Mouse (Mus musculus): Measurements from ENCODE around the gene Gmip. TPM values are rescaled to one million over a fixed set of nuclear protein-coding genes. Genes with fewer than 3 reads are reported as not detected.

Gene Gmip
- total and polyA plus RNA-seq, 2 experiments from 2014 or later = 3.2 to 21.6 TPM

DNA sequence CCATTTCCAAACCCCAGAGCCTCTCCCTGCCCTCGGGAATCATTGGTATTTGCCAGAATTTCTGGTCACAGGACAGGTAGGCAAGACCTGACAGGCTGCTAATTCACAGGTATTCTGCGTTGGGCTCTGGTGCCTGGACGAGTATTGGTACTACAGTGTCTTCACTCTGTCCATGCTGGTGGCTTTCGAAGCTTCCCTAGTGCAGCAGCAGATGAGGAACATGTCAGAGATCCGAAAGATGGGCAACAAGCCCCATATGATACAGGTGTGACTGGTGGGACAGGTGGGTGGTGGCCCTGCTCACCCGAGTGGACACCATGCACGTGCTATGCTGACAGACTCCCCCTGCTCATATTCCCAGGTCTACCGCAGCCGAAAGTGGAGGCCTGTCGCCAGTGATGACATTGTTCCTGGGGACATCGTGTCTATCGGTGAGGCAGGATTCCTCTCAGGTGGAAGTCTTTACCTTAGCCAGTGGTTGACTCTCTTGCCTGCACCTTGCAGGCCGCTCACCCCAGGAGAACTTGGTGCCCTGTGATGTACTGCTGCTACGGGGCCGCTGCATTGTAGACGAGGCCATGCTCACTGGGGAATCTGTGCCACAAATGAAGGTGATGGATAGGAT is 11.6 kb upstream of the Gmip start:
- H3K27ac ChIP-seq (ENCODE audit: low read depth) = no peak overlapping the region
- DNase-seq (ENCODE audit: low spot score) (no peak), ATAC-seq (ENCODE audit: insufficient read depth, low read depth) (no peak)
- no peaks in the 10 kb centered on the region for H3K9me3 ChIP-seq (replicated peaks; ENCODE audit: control insufficient read depth, low read length)
- WGBS = 95% methylated on average over 16 of the region's 16 CpGs
- peaks cover 84% of the 10 kb centered on the region for H3K36me3 ChIP-seq (replicated peaks; ENCODE audit: control insufficient read depth, insufficient read depth, low read length)
- H3K4me1 ChIP-seq (ENCODE audit: control insufficient read depth, insufficient read depth) = peaks cover 9% of the 10 kb centered on the region
- TF ChIP-seq EP300 (IDR thresholded peaks at IDR 0.05; ENCODE audit: low read depth) (no peak), CTCF (IDR thresholded peaks at IDR 0.05; ENCODE audit: low read depth) (no peak)
- H3K9ac ChIP-seq (replicated peaks; ENCODE audit: low read depth, low read length) = no peak overlapping the region
- H3K27me3 ChIP-seq (ENCODE audit: control insufficient read depth, insufficient read depth, low read length) = no peaks in the 10 kb centered on the region
- no peak overlapping the region for H3K4me2 ChIP-seq (ENCODE audit: low read depth, low read length)
- H3K4me3 ChIP-seq (ENCODE audit: low read depth, low read length) = no peak overlapping the region

DNA sequence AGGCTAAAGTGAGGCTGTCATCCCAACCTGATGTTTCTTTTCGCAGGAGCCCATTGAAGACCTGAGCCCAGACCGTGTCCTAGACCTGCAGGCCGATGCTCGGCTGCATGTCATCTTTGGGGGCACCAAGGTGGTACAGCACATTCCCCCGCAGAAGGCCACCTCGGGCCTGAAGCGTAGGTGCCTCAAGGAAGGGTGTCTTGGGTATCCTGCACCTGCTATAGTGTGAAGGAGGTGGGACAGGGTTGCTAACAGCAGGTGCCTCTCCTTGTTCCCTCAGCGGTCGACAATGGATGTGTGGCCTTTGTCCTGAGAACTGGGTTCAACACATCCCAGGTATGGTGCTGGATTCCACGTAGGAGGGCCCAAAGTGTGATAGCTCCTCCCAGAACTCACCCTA is 10.8 kb upstream of the Gmip start:
- H3K36me3 ChIP-seq (replicated peaks; ENCODE audit: control insufficient read depth, insufficient read depth, low read length) = peaks cover 93% of the 10 kb centered on the region
- no peak for DNase-seq (ENCODE audit: low spot score)
- WGBS = 94% methylated on average over 10 of the region's 10 CpGs

DNA sequence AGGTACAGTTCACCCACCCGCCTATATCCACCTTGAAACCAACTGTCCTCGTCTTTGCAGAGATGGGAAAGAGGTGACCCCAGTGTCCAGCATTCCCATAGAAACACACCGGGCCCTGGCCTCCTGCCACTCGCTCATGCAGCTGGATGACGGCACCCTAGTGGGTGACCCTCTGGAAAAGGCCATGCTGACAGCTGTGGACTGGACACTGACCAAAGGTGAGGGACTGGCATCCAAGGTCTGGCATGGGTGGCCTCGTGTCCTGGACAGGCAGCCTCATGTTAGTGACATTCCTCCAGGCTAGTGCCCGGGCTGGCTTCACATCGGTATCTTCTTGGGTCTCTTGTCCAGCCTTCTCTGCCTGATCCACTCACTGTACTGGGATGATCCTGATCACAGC is 9.2 kb upstream of the Gmip start:
- no peak overlapping the region for H3K27ac ChIP-seq (ENCODE audit: low read depth)
- TF ChIP-seq CTCF (IDR thresholded peaks at IDR 0.05; ENCODE audit: low read depth) (no peak), EP300 (IDR thresholded peaks at IDR 0.05; ENCODE audit: low read depth) (no peak)
- H3K36me3 ChIP-seq (replicated peaks; ENCODE audit: control insufficient read depth, insufficient read depth, low read length) = peaks cover 100% of the 10 kb centered on the region
- H3K4me1 ChIP-seq (ENCODE audit: control insufficient read depth, insufficient read depth) = no peaks in the 10 kb centered on the region
- no peaks in the 10 kb centered on the region for H3K9me3 ChIP-seq (replicated peaks; ENCODE audit: control insufficient read depth, low read length)
- ATAC-seq (ENCODE audit: insufficient read depth, low read depth) (no peak), DNase-seq (ENCODE audit: low spot score) (no peak)
- H3K4me3 ChIP-seq (ENCODE audit: low read depth, low read length) = no peak overlapping the region
- no peak overlapping the region for H3K9ac ChIP-seq (replicated peaks; ENCODE audit: low read depth, low read length)
- no peaks in the 10 kb centered on the region for H3K27me3 ChIP-seq (ENCODE audit: control insufficient read depth, insufficient read depth, low read length)
- WGBS = 95% methylated on average over 8 of the region's 8 CpGs
- no peak overlapping the region for H3K4me2 ChIP-seq (ENCODE audit: low read depth, low read length)

More for the DNA sequence above, 10.8 kb upstream of the Gmip start:
- H3K4me1 ChIP-seq (ENCODE audit: control insufficient read depth, insufficient read depth) = peaks cover 1% of the 10 kb centered on the region; the same call in 1 of the 2 replicates
- H3K27ac ChIP-seq (ENCODE audit: low read depth) = no peak overlapping the region
- H3K27me3 ChIP-seq (ENCODE audit: control insufficient read depth, insufficient read depth, low read length) = no peaks in the 10 kb centered on the region
- H3K9ac ChIP-seq (replicated peaks; ENCODE audit: low read depth, low read length) = no peak overlapping the region
- no peak for TF ChIP-seq CTCF (IDR thresholded peaks at IDR 0.05; ENCODE audit: low read depth)
- H3K9me3 ChIP-seq (replicated peaks; ENCODE audit: control insufficient read depth, low read length) = no peaks in the 10 kb centered on the region
- H3K4me3 ChIP-seq (ENCODE audit: low read depth, low read length) = no peak overlapping the region
- no peak overlapping the region for H3K4me2 ChIP-seq (ENCODE audit: low read depth, low read length)
- no peak for ATAC-seq (ENCODE audit: insufficient read depth, low read depth)

DNA sequence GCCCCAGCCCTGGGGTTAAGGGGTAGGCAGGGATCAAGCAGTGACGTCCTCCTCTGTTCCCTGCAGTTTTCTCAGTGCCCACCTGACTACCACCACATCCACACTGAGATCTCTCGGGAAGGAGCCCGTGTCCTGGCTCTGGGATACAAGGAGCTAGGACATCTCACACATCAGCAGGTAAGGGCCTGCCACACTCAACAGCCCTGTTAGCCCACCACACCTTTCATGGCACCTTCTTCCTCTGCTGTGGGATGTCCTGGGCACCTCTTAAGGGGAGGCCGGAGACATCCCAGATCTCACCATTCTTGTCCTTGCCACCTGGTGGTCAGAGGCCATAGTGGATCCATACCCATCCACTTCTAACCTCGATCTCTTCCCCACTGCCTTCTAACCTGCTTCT is 8.5 kb upstream of the Gmip start:
- TF ChIP-seq CTCF (IDR thresholded peaks at IDR 0.05; ENCODE audit: low read depth) (no peak), EP300 (IDR thresholded peaks at IDR 0.05; ENCODE audit: low read depth) (no peak)
- no peaks in the 10 kb centered on the region for H3K9me3 ChIP-seq (replicated peaks; ENCODE audit: control insufficient read depth, low read length)
- WGBS = 92% methylated on average over 5 of the region's 5 CpGs

DNA sequence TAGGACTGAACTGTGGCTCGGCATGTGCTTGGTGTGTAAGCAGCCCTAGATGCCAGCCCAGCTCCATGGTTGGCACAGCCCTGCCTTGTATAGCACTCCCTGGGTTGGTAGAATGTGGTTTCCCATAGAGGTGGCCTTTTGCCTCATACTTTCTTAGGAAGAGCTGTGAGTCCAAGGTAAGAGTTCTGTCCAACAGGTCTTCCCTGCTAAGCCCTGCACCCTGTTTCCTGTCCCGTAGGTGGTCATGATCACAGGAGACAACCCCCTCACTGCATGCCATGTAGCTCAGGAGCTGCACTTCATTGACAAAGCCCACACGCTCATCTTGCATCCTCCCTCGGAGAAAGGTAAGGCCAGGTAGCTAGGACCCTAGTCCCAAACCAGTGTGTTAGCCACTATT is 6.7 kb upstream of the Gmip start:
- Histone ChIP-seq H3K4me2 (ENCODE audit: low read depth, low read length) (no peak overlapping the region), H3K27me3 (ENCODE audit: control insufficient read depth, insufficient read depth, low read length) (no peaks in the 10 kb centered on the region), H3K27ac (ENCODE audit: low read depth) (no peak overlapping the region), H3K4me3 (ENCODE audit: low read depth, low read length) (no peak overlapping the region), H3K36me3 (replicated peaks; ENCODE audit: control insufficient read depth, insufficient read depth, low read length) (peaks cover 99% of the 10 kb centered on the region), H3K4me1 (ENCODE audit: control insufficient read depth, insufficient read depth) (no peaks in the 10 kb centered on the region), H3K9ac (replicated peaks; ENCODE audit: low read depth, low read length) (no peak overlapping the region), H3K9me3 (replicated peaks; ENCODE audit: control insufficient read depth, low read length) (no peaks in the 10 kb centered on the region)
- TF ChIP-seq CTCF (IDR thresholded peaks at IDR 0.05; ENCODE audit: low read depth) (no peak), EP300 (IDR thresholded peaks at IDR 0.05; ENCODE audit: low read depth) (no peak)
- DNase-seq (ENCODE audit: low spot score) (no peak), ATAC-seq (ENCODE audit: insufficient read depth, low read depth) (no peak)
- WGBS = 94% methylated on average over 4 of the region's 4 CpGs

More for the DNA sequence above, 8.5 kb upstream of the Gmip start:
- H3K36me3 ChIP-seq (replicated peaks; ENCODE audit: control insufficient read depth, insufficient read depth, low read length) = peaks cover 99% of the 10 kb centered on the region
- H3K4me2 ChIP-seq (ENCODE audit: low read depth, low read length) = no peak overlapping the region
- no peak for DNase-seq (ENCODE audit: low spot score)
- H3K4me3 ChIP-seq (ENCODE audit: low read depth, low read length) = no peak overlapping the region
- no peak overlapping the region for H3K27ac ChIP-seq (ENCODE audit: low read depth)
- H3K4me1 ChIP-seq (ENCODE audit: control insufficient read depth, insufficient read depth) = no peaks in the 10 kb centered on the region
- no peak for ATAC-seq (ENCODE audit: insufficient read depth, low read depth)
- H3K9ac ChIP-seq (replicated peaks; ENCODE audit: low read depth, low read length) = no peak overlapping the region
- H3K27me3 ChIP-seq (ENCODE audit: control insufficient read depth, insufficient read depth, low read length) = no peaks in the 10 kb centered on the region

DNA sequence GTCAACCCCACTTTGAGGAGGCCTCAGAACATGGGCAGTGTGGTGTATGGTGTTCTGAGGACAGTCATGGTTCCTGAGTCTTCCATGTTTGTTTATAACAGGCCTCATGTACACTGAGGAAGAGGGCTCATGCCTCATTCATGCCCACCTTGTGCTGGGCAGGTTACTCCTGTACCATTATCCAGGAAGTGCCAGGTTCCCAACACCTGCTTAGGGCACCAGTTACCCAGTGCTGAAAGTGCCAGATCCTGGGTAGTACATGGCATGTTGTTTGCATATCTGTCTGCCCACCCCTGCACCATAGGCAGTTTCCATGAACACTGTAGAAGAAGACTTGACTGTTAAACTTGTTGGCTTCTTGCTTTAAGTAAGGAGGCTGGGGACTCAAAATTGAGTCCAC is 6.3 kb upstream of the Gmip start:
- Histone ChIP-seq H3K27me3 (ENCODE audit: control insufficient read depth, insufficient read depth, low read length) (no peaks in the 10 kb centered on the region), H3K9ac (replicated peaks; ENCODE audit: low read depth, low read length) (no peak overlapping the region), H3K4me2 (ENCODE audit: low read depth, low read length) (no peak overlapping the region), H3K4me3 (ENCODE audit: low read depth, low read length) (no peak overlapping the region), H3K4me1 (ENCODE audit: control insufficient read depth, insufficient read depth) (no peaks in the 10 kb centered on the region), H3K27ac (ENCODE audit: low read depth) (no peak overlapping the region), H3K9me3 (replicated peaks; ENCODE audit: control insufficient read depth, low read length) (no peaks in the 10 kb centered on the region), H3K36me3 (replicated peaks; ENCODE audit: control insufficient read depth, insufficient read depth, low read length) (peaks cover 99% of the 10 kb centered on the region)
- TF ChIP-seq CTCF (IDR thresholded peaks at IDR 0.05; ENCODE audit: low read depth) = no peak
- TF ChIP-seq EP300 (IDR thresholded peaks at IDR 0.05; ENCODE audit: low read depth) = no peak
- DNase-seq (ENCODE audit: low spot score) (no peak), ATAC-seq (ENCODE audit: insufficient read depth, low read depth) (no peak)

All from heart, postnatal 0 days (tissue).